Mouse (Mus musculus) kidney, embryonic 14.5 days (tissue): ENCODE measurements around the gene Man2a2. TPM values are rescaled to one million over a fixed set of nuclear protein-coding genes. Genes with fewer than 3 reads are reported as not detected.

ENCODE experiments used
- ATAC-seq: fragments of 200-750 bp; cut with Nextera tagmentation; 2 replicates; pipeline ENCODE4 v1.8.0; 2017; ENCODE audit warnings: moderate number of reproducible peaks, mild to moderate bottlenecking, moderate TSS enrichment, moderate library complexity; ENCODE audit not compliant: low FRiP score, low TSS enrichment
- H3K27ac ChIP-seq: fragments of 300-500 bp; sonication (generic); 2 replicates; pipeline ENCODE4 v1.5.1; 2014; ENCODE audit warnings: low read depth, mild to moderate bottlenecking, low read length, moderate library complexity, mixed read lengths
- H3K27me3 ChIP-seq: fragments of 300-500 bp; sonication (generic); 2 replicates; pipeline ENCODE4 v1.6.1; 2014; ENCODE audit warnings: mild to moderate bottlenecking, low read length; ENCODE audit not compliant: control insufficient read depth, insufficient read depth
- H3K36me3 ChIP-seq: fragments of 300-500 bp; sonication (generic); 2 replicates; pipeline ENCODE4 v1.6.1; 2014; ENCODE audit warnings: low read length, mixed read lengths; ENCODE audit not compliant: control insufficient read depth, insufficient read depth
- H3K4me1 ChIP-seq: fragments of 300-500 bp; sonication (generic); 2 replicates; pipeline ENCODE4 v1.6.1; 2014; ENCODE audit warnings: low read length, mixed read lengths; ENCODE audit not compliant: control insufficient read depth, insufficient read depth
- H3K4me2 ChIP-seq: fragments of 300-500 bp; sonication (generic); replicated peaks from 2 replicates; pipeline ENCODE4 v1.6.1; 2014; ENCODE audit warnings: low read depth, mild to moderate bottlenecking, low read length
- H3K4me3 ChIP-seq: fragments of 300-500 bp; sonication (generic); 2 replicates; pipeline ENCODE4 v1.5.1; 2014; ENCODE audit warnings: mild to moderate bottlenecking, low read length
- H3K9ac ChIP-seq: fragments of 300-500 bp; sonication (generic); 2 replicates; pipeline ENCODE4 v1.6.1; 2014; ENCODE audit warnings: low read depth, mild to moderate bottlenecking, low read length, moderate library complexity
- H3K9me3 ChIP-seq: fragments of 300-500 bp; sonication (generic); 2 replicates; pipeline ENCODE4 v1.6.1; 2016; ENCODE audit warnings: low read length; ENCODE audit not compliant: control insufficient read depth
- WGBS: fragments of 180-500 bp; shearing (Covaris S2); extraction: QIAGEN DNeasy Blood & Tissue Kit; methylation state at CpG from one replicate; pipeline ENCODE4 v1.1.7; 2014; 5-methylcytosine and 5-hydroxymethylcytosine counted together
- polyA plus RNA-seq: library from polyadenylated mRNA; unstranded; fragments of >200 nt; fragmentation: Nextera tagmentation; extraction: Ambion mirVana; gene quantifications from 2 replicates; pipeline ENCODE4 v1.2.1, GENCODE M21; 2014

The Man2a2 gene
- polyA plus RNA-seq, 1 experiment from 2014 or later, result 17.2 TPM

DNA sequence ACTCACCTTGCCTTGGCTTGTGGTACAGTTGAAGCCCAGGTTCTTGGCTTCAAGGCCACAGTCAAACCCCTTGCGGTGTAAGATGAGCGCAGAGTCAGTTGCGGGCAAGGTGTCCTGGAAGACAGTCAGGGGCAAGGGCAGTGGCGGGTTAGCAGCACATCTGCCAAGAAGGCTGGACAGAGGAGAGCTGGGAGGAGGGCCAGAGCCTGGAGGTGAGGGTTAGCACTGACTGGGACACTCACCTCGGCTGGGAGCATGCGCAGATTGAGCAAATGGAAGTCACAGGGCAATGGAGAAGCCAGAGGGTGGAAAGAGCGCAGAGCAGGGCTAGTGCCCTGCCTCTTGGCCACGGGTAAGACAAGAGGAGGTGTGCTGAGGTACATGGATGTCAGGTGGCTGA is 18.3 kb downstream of the Man2a2 start:
- H3K36me3 ChIP-seq, result peaks cover 61% of the 10 kb centered on the region
- 92% methylated on average over 8 of the region's 8 CpGs for WGBS
- H3K9me3 ChIP-seq, result no peaks in the 10 kb centered on the region
- no peak overlapping the region for H3K4me2 ChIP-seq
- no peaks in the 10 kb centered on the region for H3K27me3 ChIP-seq
- H3K4me3 ChIP-seq, result no peak overlapping the region
- H3K9ac ChIP-seq, result no peak overlapping the region
- H3K27ac ChIP-seq, result no peak overlapping the region
- ATAC-seq, result no peak
- H3K4me1 ChIP-seq, result no peaks in the 10 kb centered on the region

DNA sequence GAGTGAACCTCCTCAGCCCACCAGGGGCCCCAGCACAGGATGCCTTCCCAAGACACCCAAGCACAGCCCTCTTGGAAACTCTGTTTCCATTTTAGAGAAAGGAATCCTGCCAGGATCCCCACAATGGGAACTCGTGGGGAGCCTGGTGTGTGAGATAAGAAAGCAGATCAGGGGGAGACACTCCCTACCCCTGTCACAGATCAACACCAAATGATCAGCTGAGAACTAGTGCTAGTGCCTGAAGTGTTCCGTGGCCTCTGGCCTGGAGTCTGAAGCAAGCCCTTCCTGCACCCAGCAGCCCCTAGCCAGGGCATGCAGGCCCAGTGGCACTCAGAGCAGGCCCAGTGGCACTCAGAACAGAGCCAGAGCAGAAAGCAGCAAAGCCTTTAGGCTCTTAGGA is 20.4 kb downstream of the Man2a2 start:
- WGBS, result 85% methylated on average over 2 of the region's 2 CpGs
- Histone ChIP-seq H3K4me3 (no peak overlapping the region), H3K4me1 (no peaks in the 10 kb centered on the region), H3K9ac (no peak overlapping the region), H3K4me2 (no peak overlapping the region), H3K27ac (no peak overlapping the region), H3K9me3 (no peaks in the 10 kb centered on the region), H3K36me3 (peaks cover 43% of the 10 kb centered on the region; the same call in 1 of the 2 replicates), H3K27me3 (no peaks in the 10 kb centered on the region)
- ATAC-seq, result no peak

DNA sequence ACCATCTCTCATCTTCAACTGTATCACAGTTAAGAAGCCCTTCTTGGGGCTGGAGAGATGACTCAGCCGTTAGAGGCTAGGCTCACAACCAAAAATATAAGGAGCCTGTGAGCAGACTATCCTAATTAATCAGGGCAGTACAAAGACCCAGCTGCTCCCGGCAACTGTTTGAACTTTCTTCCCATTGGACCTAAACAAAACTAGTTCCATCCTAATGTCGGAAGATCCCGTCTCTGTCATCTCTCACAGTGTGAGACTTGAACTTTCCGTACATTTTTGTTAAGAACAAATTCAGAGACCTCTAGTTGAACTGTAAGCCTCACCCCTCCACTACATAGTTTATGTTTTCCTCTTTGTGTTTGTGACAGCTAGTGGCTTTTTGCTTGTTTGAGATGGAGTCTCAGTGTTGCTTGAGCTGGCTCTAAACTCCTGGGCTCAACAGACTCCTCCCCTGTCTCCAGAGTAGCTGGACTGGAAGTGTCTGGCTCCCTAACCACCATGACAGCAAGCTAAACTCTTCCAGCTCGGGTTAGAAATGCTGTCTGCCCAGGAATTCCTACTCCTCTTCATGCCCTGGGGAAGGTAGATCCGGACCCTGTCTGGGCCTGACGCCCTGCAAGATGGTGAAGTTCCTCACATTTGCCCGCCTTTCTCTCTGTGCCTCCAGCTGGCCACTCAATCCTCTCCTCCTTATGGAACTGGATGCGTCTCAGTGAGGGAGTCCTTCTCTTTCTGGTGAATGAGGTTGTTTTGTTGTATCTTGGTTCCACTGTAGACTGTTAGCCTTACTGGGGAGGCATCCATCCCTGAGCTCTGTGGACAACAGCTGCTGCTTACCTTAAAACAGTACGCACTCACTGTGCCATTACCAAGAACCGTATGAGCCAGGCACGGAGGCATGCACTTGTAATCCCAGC is 23.2 kb downstream of the Man2a2 start:
- WGBS, result 53% methylated on average over 13 of the region's 13 CpGs
- Histone ChIP-seq H3K4me3 (no peak overlapping the region), H3K9me3 (peaks cover 3% of the 10 kb centered on the region; the same call in 1 of the 2 replicates), H3K9ac (no peak overlapping the region), H3K4me1 (peaks cover 5% of the 10 kb centered on the region), H3K36me3 (peaks cover 28% of the 10 kb centered on the region; the same call in 1 of the 2 replicates), H3K4me2 (no peak overlapping the region), H3K27me3 (no peaks in the 10 kb centered on the region), H3K27ac (peak overlapping the region; percentile 73)
- ATAC-seq, result no peak

DNA sequence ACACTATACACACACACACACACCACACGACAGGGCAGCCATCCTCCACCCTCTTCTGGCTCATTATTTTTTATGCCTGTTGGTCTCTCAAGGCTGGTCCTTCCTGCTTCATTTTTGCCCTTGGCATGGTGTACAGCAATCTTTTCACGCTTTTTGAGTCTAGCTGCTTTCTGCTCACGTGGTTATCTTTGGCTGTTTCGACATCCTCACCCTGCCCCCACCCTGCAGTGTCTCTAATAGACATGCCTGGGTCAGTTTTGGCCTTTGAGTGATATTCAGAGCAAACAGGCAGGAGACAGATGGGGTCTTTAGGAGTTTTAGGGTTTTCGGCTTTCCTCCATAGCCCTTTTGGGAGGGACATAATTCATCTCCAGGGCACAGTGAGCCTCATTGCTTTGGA is 24.3 kb downstream of the Man2a2 start:
- H3K27ac ChIP-seq, result peak overlapping the region; percentile 73; the same call in 1 of the 2 replicates
- H3K27me3 ChIP-seq, result no peaks in the 10 kb centered on the region
- 84% methylated on average over 5 of the region's 5 CpGs for WGBS
- peaks cover 3% of the 10 kb centered on the region; the same call in 1 of the 2 replicates for H3K9me3 ChIP-seq
- H3K9ac ChIP-seq, result no peak overlapping the region
- H3K4me1 ChIP-seq, result peaks cover 8% of the 10 kb centered on the region
- H3K4me3 ChIP-seq, result no peak overlapping the region
- H3K36me3 ChIP-seq, result peaks cover 19% of the 10 kb centered on the region; the same call in 1 of the 2 replicates
- no peak for ATAC-seq
- H3K4me2 ChIP-seq, result no peak overlapping the region

DNA sequence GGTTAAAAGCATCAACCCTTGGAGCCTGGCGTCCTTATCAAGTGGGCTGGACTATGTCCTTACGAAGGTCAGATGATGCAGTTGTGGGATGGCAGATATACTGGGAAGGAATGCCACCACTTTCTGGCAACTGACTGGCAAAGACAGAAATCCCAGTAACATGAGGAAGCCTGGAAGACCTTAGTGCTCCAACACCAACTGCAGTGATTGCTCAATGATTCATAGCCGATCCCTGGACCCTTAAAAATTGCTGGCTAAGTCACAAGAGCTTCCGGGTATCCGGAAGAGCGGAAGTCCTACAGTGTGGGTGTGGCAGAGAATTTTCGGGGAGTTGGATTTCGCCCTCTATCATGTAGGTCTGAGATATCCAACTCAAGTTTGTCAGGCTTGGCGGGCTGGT is 25.0 kb downstream of the Man2a2 start:
- H3K9me3 ChIP-seq, result peaks cover 3% of the 10 kb centered on the region; the same call in 1 of the 2 replicates
- H3K4me3 ChIP-seq, result no peak overlapping the region
- no peak overlapping the region for H3K9ac ChIP-seq
- 89% methylated on average over 9 of the region's 9 CpGs for WGBS
- ATAC-seq, result no peak
- no peak overlapping the region for H3K27ac ChIP-seq
- peaks cover 8% of the 10 kb centered on the region for H3K4me1 ChIP-seq
- no peaks in the 10 kb centered on the region for H3K27me3 ChIP-seq
- no peak overlapping the region for H3K4me2 ChIP-seq
- H3K36me3 ChIP-seq, result peaks cover 13% of the 10 kb centered on the region; the same call in 1 of the 2 replicates

DNA sequence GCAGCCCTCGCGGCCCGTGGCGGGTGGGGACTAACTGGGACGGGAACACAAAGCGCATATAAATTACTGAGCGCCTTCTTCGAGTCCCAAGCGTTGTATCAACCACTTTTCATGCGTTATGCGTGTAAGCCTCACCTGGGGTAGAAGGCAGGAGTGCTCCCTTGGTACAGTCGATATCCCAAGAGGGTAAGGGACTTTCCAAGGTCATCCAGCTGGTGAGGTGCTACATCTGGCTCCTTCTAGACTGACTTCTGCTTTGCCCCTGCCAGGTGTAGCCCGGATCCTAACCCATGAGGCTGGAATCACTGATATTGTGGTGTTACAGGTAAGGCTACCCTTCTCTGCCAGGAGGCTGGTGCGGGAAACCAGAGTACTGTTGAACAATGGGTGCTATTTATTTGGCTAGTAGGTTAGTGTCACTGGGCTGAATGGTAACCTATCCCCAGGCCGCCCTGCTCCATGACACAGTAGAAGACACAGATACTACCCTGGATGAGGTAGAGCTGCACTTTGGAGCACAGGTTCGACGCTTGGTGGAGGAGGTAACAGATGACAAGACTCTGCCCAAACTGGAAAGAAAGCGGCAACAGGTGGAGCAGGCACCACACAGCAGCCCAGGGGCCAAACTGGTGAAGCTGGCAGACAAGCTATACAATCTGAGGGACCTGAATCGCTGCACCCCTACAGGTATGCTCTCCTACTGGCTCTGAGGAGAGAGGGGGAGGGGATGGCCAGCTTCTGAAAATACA is 27.7 kb downstream of the Man2a2 start:
- H3K4me2 ChIP-seq, result peak overlapping the region; percentile 85
- peak overlapping the region; percentile 79 for H3K9ac ChIP-seq
- WGBS, result 25% methylated on average over 19 of the region's 19 CpGs
- peaks cover 1% of the 10 kb centered on the region; the same call in 1 of the 2 replicates for H3K36me3 ChIP-seq
- no peaks in the 10 kb centered on the region for H3K27me3 ChIP-seq
- peaks cover 17% of the 10 kb centered on the region for H3K4me1 ChIP-seq
- H3K9me3 ChIP-seq, result peaks cover 3% of the 10 kb centered on the region; the same call in 1 of the 2 replicates
- no peak overlapping the region for H3K27ac ChIP-seq
- peak overlapping the region; percentile 53 for H3K4me3 ChIP-seq
- ATAC-seq, result no peak

DNA sequence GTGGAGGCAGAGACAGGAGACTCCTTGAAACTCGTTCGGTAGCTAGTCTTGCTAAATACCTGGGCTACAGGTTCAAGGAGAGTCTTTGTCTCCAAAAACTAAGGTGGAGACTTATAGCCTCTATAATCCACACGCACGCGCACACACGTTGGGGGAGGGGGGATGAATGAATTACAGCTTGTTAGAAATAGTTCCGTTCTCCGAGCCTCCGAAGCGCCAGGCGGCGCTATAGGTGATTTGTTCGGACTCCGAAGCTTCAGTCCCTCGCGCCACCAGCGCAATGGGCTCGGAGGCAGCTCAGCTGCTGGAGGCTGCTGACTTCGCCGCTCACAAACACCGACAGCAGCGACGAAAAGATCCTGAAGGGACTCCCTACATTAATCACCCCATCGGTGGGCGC is 28.3 kb downstream of the Man2a2 start, which contains the start of gene Hddc3:
Gene Hddc3, plus strand, starts transcription at position 247 of the 400 bp plus-strand sequence.
- ATAC-seq, result 0 out of 2 replicates have a peak, but pooled peaks have one; percentile 14
- Histone ChIP-seq H3K9me3 (peaks cover 3% of the 10 kb centered on the region; the same call in 1 of the 2 replicates), H3K36me3 (peaks cover 5% of the 10 kb centered on the region; the same call in 1 of the 2 replicates), H3K27me3 (no peaks in the 10 kb centered on the region), H3K9ac (peak within 1 kb of the TSS; percentile 79), H3K27ac (no peak within 1 kb of the TSS), H3K4me1 (peaks cover 18% of the 10 kb centered on the region), H3K4me2 (peak within 1 kb of the TSS; percentile 85), H3K4me3 (peak within 1 kb of the TSS; percentile 53)
- WGBS, result 2% methylated on average over 25 of the region's 25 CpGs

DNA sequence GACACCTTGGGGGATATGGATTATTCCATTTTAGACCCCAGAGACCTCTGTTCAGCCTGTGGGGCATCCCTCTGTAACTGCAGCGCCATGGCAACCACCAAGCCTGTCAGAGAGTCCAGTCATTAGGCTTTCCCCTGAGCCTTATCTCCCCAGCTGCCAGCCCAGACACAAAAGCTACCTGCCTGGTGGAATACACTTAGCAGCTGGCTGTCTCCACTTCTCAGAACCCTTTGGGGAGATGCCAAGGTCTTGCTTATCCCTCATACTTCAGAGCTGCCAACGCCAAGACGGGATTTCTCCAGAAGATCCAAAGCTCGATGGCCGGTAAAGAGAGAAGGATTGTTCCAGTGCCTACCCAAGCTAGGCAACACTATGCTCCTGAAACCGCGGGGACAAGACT is 29.4 kb downstream of the Man2a2 start:
- peaks cover 18% of the 10 kb centered on the region for H3K4me1 ChIP-seq
- no peaks in the 10 kb centered on the region for H3K27me3 ChIP-seq
- no peak for ATAC-seq
- peaks cover 10% of the 10 kb centered on the region; the same call in 1 of the 2 replicates for H3K36me3 ChIP-seq
- peaks cover 3% of the 10 kb centered on the region; the same call in 1 of the 2 replicates for H3K9me3 ChIP-seq
- no peak overlapping the region for H3K9ac ChIP-seq
- no peak overlapping the region for H3K27ac ChIP-seq
- no peak overlapping the region for H3K4me2 ChIP-seq
- H3K4me3 ChIP-seq, result no peak overlapping the region
- 80% methylated on average over 7 of the region's 7 CpGs for WGBS
